Mouse (Mus musculus) stomach, embryonic 14.5 days (tissue): ENCODE measurements at regions not wholly inside any gene's neighbourhood (a gene's known extent, or its start where the extent isn't known, plus 50 kb on each side); places are given as distances from the start of the nearest gene placed in this dataset.

ENCODE experiments used
- ATAC-seq: fragments of 200-750 bp; cut with Nextera tagmentation; 2 replicates; pipeline ENCODE4 v1.8.0; 2017; ENCODE audit warnings: low read depth, moderate TSS enrichment; ENCODE audit not compliant: insufficient number of reproducible peaks, insufficient read depth, low FRiP score
- H3K27ac ChIP-seq: fragments of 300-500 bp; sonication (generic); 2 replicates; pipeline ENCODE4 v1.5.1; 2014; ENCODE audit warnings: mild to moderate bottlenecking, low read length, moderate library complexity, mixed read lengths
- H3K27me3 ChIP-seq: fragments of 300-500 bp; sonication (generic); 2 replicates; pipeline ENCODE4 v1.6.1; 2014; ENCODE audit warnings: low read length, control low read depth, mixed read lengths; ENCODE audit not compliant: control insufficient read depth, insufficient read depth
- H3K36me3 ChIP-seq: fragments of 300-500 bp; sonication (generic); 2 replicates; pipeline ENCODE4 v1.6.1; 2014; ENCODE audit warnings: mild to moderate bottlenecking, control low read depth, low read length, moderate library complexity, mixed read lengths; ENCODE audit not compliant: control insufficient read depth, insufficient read depth
- H3K4me1 ChIP-seq: fragments of 300-500 bp; sonication (generic); 2 replicates; pipeline ENCODE4 v1.6.1; 2014; ENCODE audit warnings: low read length, control low read depth, mixed read lengths; ENCODE audit not compliant: control insufficient read depth, insufficient read depth
- H3K4me2 ChIP-seq: fragments of 300-500 bp; sonication (generic); replicated peaks from 2 replicates; pipeline ENCODE4 v1.6.1; 2014; ENCODE audit warnings: low read depth, low read length, control low read depth
- H3K4me3 ChIP-seq: fragments of 300-500 bp; sonication (generic); 2 replicates; pipeline ENCODE4 v1.5.1; 2014; ENCODE audit warnings: low read depth, low read length, control low read depth
- H3K9ac ChIP-seq: fragments of 300-500 bp; sonication (generic); replicated peaks from 2 replicates; pipeline ENCODE4 v1.6.1; 2014; ENCODE audit warnings: low read depth, mild to moderate bottlenecking, control low read depth, low read length, moderate library complexity, mixed read lengths
- H3K9me3 ChIP-seq: fragments of 300-500 bp; sonication (generic); 2 replicates; pipeline ENCODE4 v1.6.1; 2016; ENCODE audit warnings: low read depth, low read length, control low read depth; ENCODE audit not compliant: control insufficient read depth
- WGBS: fragments of 180-500 bp; shearing (Covaris S2); extraction: QIAGEN DNeasy Blood & Tissue Kit; methylation state at CpG from one replicate; pipeline ENCODE4 v1.1.7; 2014; 5-methylcytosine and 5-hydroxymethylcytosine counted together

GRCm38 (mm10) chr12:107372254-107372653, 116.2 kb upstream of the 3110018I06Rik start:
- H3K9me3 ChIP-seq: no peaks in the 10 kb centered on the region
- WGBS: 81% methylated on average over 7 of the region's 7 CpGs
- no peak overlapping the region for H3K27ac ChIP-seq
- H3K4me3 ChIP-seq: no peak overlapping the region
- no peaks in the 10 kb centered on the region for H3K4me1 ChIP-seq
- H3K36me3 ChIP-seq: no peaks in the 10 kb centered on the region
- no peak overlapping the region for H3K9ac ChIP-seq
- ATAC-seq: no peak
- H3K4me2 ChIP-seq: no peak overlapping the region
- no peaks in the 10 kb centered on the region for H3K27me3 ChIP-seq

- Histone ChIP-seq H3K4me1 (no peaks in the 10 kb centered on the region), H3K9ac (no peak overlapping the region), H3K9me3 (no peaks in the 10 kb centered on the region), H3K27ac (no peak overlapping the region), H3K4me2 (no peak overlapping the region), H3K36me3 (no peaks in the 10 kb centered on the region), H3K27me3 (no peaks in the 10 kb centered on the region), H3K4me3 (no peak overlapping the region)
- ATAC-seq: no peak
- 77% methylated on average over 14 of the region's 14 CpGs for WGBS
Observed at GRCm38 (mm10) chr12:107392050-107392795, 96.2 kb upstream of the 3110018I06Rik start.

- WGBS: 57% methylated on average over 1 of the region's 1 CpGs
- no peak for ATAC-seq
- Histone ChIP-seq H3K27me3 (no peaks in the 10 kb centered on the region), H3K9ac (no peak overlapping the region), H3K36me3 (no peaks in the 10 kb centered on the region), H3K4me1 (no peaks in the 10 kb centered on the region), H3K27ac (no peak overlapping the region), H3K4me2 (no peak overlapping the region), H3K4me3 (no peak overlapping the region), H3K9me3 (no peaks in the 10 kb centered on the region)
Observed at GRCm38 (mm10) chr12:107394467-107394866, 94.0 kb upstream of the 3110018I06Rik start.

- ATAC-seq: no peak
Observed at GRCm38 (mm10) chr12:107404821-107405220, 83.6 kb upstream of the 3110018I06Rik start.

GRCm38 (mm10) chr12:107423923-107424322, 64.5 kb upstream of the 3110018I06Rik start:
- 55% methylated on average over 7 of the region's 7 CpGs for WGBS
- no peak overlapping the region for H3K9ac ChIP-seq
- no peak for ATAC-seq
- no peaks in the 10 kb centered on the region for H3K36me3 ChIP-seq
- no peak overlapping the region for H3K27ac ChIP-seq
- no peaks in the 10 kb centered on the region for H3K4me1 ChIP-seq
- H3K9me3 ChIP-seq: no peaks in the 10 kb centered on the region
- H3K27me3 ChIP-seq: no peaks in the 10 kb centered on the region
- H3K4me3 ChIP-seq: no peak overlapping the region
- no peak overlapping the region for H3K4me2 ChIP-seq

More at GRCm38 (mm10) chr12:107404821-107405220, 83.6 kb upstream of the 3110018I06Rik start:
- Histone ChIP-seq H3K4me3 (no peak overlapping the region), H3K27me3 (no peaks in the 10 kb centered on the region), H3K36me3 (no peaks in the 10 kb centered on the region), H3K9ac (no peak overlapping the region), H3K9me3 (no peaks in the 10 kb centered on the region), H3K4me2 (no peak overlapping the region), H3K4me1 (no peaks in the 10 kb centered on the region), H3K27ac (no peak overlapping the region)
- WGBS: 80% methylated on average over 10 of the region's 10 CpGs

- 47% methylated on average over 4 of the region's 4 CpGs for WGBS
- Histone ChIP-seq H3K27ac (no peak overlapping the region), H3K9ac (no peak overlapping the region), H3K4me1 (no peaks in the 10 kb centered on the region), H3K36me3 (no peaks in the 10 kb centered on the region), H3K9me3 (no peaks in the 10 kb centered on the region), H3K4me3 (no peak overlapping the region), H3K4me2 (no peak overlapping the region), H3K27me3 (no peaks in the 10 kb centered on the region)
- no peak for ATAC-seq
Observed at GRCm38 (mm10) chr12:107438506-107438905, 49.9 kb upstream of the 3110018I06Rik start.
